10 mouse cellular contexts compared by ENCODE assay signal in the genomic region with DNA sequence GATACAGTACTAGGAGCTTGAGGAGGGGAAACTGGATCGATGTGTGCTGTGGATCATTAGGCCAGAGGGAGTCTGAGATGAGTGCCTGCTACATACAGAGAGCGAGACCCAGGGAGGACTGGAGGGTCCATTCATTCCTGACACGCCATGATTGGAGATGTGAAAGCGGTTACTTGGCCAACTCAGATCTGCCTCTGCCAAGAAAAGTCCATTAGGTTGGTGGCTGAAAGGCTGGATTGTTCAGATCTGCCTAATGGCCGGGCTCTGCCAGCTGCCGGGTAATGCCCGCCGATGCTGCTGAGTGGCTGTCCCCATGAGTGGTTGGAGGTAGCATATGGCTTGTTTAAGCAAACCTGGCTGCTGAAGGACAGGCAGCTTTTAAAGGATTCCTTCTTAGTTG. TPM values are rescaled to one million over a fixed set of nuclear protein-coding genes. Genes with fewer than 3 reads are reported as not detected.
DNase-seq lines count a peak whose midpoint lies in the region; ATAC-seq lines count a peak whose summit lies in the region.
"Had no signal": no experiment of that assay in that cellular context is flagged by ENCODE, and none has a peak within 500 bp of the region (broad histone marks: within the 10 kb centered on the region; RNA-seq: fewer than 3 reads in every experiment).

No protein-coding gene starts in this region.

- no peak overlapping the region for H3K9ac ChIP-seq in forebrain, embryonic 13.5 days
- H3K9ac ChIP-seq in forebrain, embryonic 11.5 days (ENCODE audit: low read length), result no peak overlapping the region
- H3K9ac ChIP-seq: limb, embryonic 12.5 days had no signal

- 48% methylated on average over 8 of the region's 8 CpGs for WGBS in forebrain, embryonic 13.5 days
- 92% methylated on average over 8 of the region's 8 CpGs for WGBS in forebrain, embryonic 11.5 days

- H3K4me1 ChIP-seq in forebrain, embryonic 13.5 days, result peaks cover 78% of the 10 kb centered on the region
- H3K4me1 ChIP-seq in forebrain, embryonic 11.5 days (replicated peaks; ENCODE audit: control insufficient read depth, insufficient read depth, low read length), result peaks cover 11% of the 10 kb centered on the region; the same call in 1 of the 2 replicates

- no peaks in the 10 kb centered on the region for H3K9me3 ChIP-seq in forebrain, embryonic 13.5 days (replicated peaks)
- H3K9me3 ChIP-seq in forebrain, embryonic 11.5 days (ENCODE audit: control insufficient read depth, low read length), result no peaks in the 10 kb centered on the region
- H3K9me3 ChIP-seq: limb, embryonic 12.5 days had no signal

- H3K27ac ChIP-seq in forebrain, embryonic 13.5 days, result peak overlapping the region; percentile 84
- H3K27ac ChIP-seq in forebrain, embryonic 11.5 days (ENCODE audit: low read depth, low read length), result no peak overlapping the region
- H3K27ac ChIP-seq: limb, embryonic 12.5 days had no signal

- DNase-seq in forebrain, embryonic 11.5 days (ENCODE audit: low spot score), result no peak
- DNase-seq in brain, adult 2 months (ENCODE audit: low read depth, low spot score), result peak; percentile 58
- DNase-seq in frontal cortex, postnatal 36 days (ENCODE audit: low spot score in 2 of 2), result peak; percentile 38 to 70
- DNase-seq in left cerebral cortex, postnatal 4 days, result peak; percentile 82
- no peak for DNase-seq in testis, postnatal 10 days (ENCODE audit: low spot score)
- no peak for DNase-seq in thymus, adult 18-20 months
- DNase-seq in adrenal gland, postnatal 10 days, result no peak
- DNase-seq: lung, postnatal 36 days had no signal

- peaks cover 22% of the 10 kb centered on the region for H3K36me3 ChIP-seq in forebrain, embryonic 13.5 days (ENCODE audit: poor library complexity, severe bottlenecking)
- no peaks in the 10 kb centered on the region for H3K36me3 ChIP-seq in forebrain, embryonic 11.5 days (ENCODE audit: control insufficient read depth, insufficient read depth, low read length)

- ATAC-seq in forebrain, embryonic 13.5 days, result peak; percentile 89
- no peak for ATAC-seq in forebrain, embryonic 11.5 days (replicated peaks; ENCODE audit: low FRiP score)

- no peaks in the 10 kb centered on the region for H3K27me3 ChIP-seq in forebrain, embryonic 13.5 days
- no peaks in the 10 kb centered on the region for H3K27me3 ChIP-seq in forebrain, embryonic 11.5 days (ENCODE audit: control insufficient read depth, insufficient read depth, low read length)
- H3K27me3 ChIP-seq: limb, embryonic 12.5 days had no signal

- intact Hi-C loops in left cerebral cortex, postnatal 4 days (cut with DNase I), result no loop called here

- H3K4me3 ChIP-seq in forebrain, embryonic 13.5 days, result no peak overlapping the region
- H3K4me3 ChIP-seq in forebrain, embryonic 11.5 days (ENCODE audit: low read depth, low read length), result no peak overlapping the region
- H3K4me3 ChIP-seq: limb, embryonic 12.5 days had no signal

- no peak overlapping the region for H3K4me2 ChIP-seq in forebrain, embryonic 13.5 days
- H3K4me2 ChIP-seq in forebrain, embryonic 11.5 days (ENCODE audit: low read depth, low read length, severe bottlenecking), result no peak overlapping the region
- H3K4me2 ChIP-seq: limb, embryonic 12.5 days had no signal

RNA-seq across cellular contexts. Expression of a gene that starts 12.4 kb away (rescaled TPM):
- 37.0 and 38.6 TPM in 2 replicates for polyA plus RNA-seq in forebrain, embryonic 13.5 days (2015; fragmentation: Nextera tagmentation; extraction: Ambion mirVana)
- 25.3 and 28.1 TPM in 2 replicates for polyA plus RNA-seq in forebrain, embryonic 11.5 days (2014; fragmentation: Nextera tagmentation; extraction: Ambion mirVana)
- total RNA-seq in left cerebral cortex, postnatal 4 days (2021), result 100 to 1,000 TPM; 105 to 110 TPM
- total RNA-seq in adrenal gland, postnatal 10 days (2021), result 10 to 100 TPM; 27.8 to 29.7 TPM

Comparison
In these comparisons a context has a peak if more than half of its experiments do, and no peak if none do; other contexts are left out.
1. DNase-seq: peak in brain, adult 2 months (single experiment), frontal cortex, postnatal 36 days (2 of 2) and left cerebral cortex, postnatal 4 days (single experiment); none in forebrain, embryonic 11.5 days (single experiment), testis, postnatal 10 days (single experiment), thymus, adult 18-20 months (0 of 2) and adrenal gland, postnatal 10 days (single experiment).